Mouse (Mus musculus) megakaryocyte progenitor cell, adult 5-6 weeks (primary cell): ENCODE measurements around the gene AW146154. TPM values are rescaled to one million over a fixed set of nuclear protein-coding genes. Genes with fewer than 3 reads are reported as not detected.
"Not testable (repeated sequence)": the region's sequence is repeated elsewhere in the genome, so short reads cannot be mapped to it uniquely, and the experiment has no call there.

Experiments
- ATAC-seq: replicated peaks from 2 replicates; pipeline ENCODE4 v1.8.0; 2016; ENCODE audit warnings: mild to moderate bottlenecking, moderate TSS enrichment, inconsistent platforms; ENCODE audit not compliant: poor library complexity
- total RNA-seq, 2 experiments: library from RNA; stranded (forward) in 1 of 2; stranded (reverse) in 1 of 2; fragments of 157-497, 149-512 nt in 1 of 2; fragments of 200-1000 nt in 1 of 2; gene quantifications; 2 replicates each; pipeline versions ENCODE4 v1.2.3 to v1.2.4; 2015 to 2017

Gene AW146154
- 13.3 and 14.8 TPM in 2 replicates for total RNA-seq (2015)
- 9.2 and 15.0 TPM in 2 replicates for total RNA-seq (2017)

DNA sequence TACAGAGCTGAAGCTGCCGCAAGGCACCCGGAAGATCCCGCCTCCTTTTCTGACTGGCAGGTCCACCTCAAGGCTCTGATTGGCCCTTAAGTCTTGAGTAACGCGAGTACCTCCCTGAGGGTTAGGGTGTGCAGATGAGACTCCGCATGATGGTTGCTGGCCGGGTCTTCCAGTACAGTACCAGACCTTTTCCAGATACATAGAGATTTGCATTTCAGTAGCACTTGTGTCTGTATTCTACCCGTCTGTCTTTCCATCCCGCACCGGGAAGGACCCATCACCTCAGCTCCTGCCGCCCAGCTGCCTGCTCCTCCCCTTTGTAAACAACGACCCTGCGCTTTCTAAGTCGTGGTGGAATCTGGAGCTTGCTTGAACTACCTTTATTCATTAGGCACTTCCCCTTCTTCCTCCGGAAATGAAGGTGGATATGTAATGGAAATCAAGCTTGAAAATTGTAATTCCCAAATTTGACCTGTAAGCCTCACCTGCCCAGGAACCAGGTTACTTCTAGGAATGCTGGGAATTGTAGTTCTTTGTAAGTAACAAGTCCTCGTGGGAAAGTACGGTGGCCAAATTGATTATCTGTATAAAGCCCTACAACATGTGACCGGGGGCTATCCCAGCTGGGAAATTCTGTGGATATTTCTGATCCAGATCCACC lies at the start of gene AW146154, which contains the start of gene Gm20449:
Gene AW146154, minus strand, starts transcription at position 502 of the 661 bp plus-strand sequence.
Gene Gm20449, minus strand, starts transcription at position 29 of the 661 bp plus-strand sequence.
- ATAC-seq, result peak; percentile 91

DNA sequence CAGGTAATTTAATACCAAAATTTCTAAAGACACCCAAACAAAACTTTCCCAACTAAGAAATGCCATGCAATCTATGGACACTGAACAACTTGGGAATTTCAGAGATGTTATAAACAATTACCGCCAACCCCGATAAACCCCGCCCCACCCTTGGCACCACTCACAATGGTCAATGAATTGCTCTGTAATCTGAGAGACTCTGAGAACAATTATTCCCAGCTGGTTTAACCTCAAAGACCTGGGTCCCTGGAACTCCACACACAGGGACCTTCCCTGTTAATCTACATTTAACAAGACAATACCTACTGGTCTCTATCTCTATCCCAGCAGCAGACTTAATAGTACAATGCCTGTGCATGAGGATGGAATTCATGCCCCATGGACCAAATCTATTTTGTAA lies 13.0 kb upstream of the AW146154 start:
- ATAC-seq, result no peak

DNA sequence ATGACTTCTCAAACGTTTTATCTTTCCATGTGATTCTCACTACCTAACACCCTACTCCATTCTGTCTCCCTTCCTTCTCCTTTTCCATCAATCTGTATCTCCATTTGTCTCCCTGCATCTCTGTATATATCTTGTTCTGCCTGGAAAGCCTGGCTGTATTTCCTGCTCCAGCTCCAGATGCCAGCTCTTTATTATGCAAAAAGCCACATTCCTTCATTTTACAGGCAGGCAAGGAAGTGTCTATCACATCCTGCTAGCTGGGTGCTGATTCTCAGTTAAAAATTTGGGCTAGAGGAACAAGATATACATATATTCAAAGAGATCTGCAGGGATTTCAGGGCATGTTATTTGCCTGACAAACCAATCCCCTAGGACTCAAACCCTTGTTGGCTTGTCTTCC lies 12.5 kb upstream of the AW146154 start:
- ATAC-seq, result no peak

DNA sequence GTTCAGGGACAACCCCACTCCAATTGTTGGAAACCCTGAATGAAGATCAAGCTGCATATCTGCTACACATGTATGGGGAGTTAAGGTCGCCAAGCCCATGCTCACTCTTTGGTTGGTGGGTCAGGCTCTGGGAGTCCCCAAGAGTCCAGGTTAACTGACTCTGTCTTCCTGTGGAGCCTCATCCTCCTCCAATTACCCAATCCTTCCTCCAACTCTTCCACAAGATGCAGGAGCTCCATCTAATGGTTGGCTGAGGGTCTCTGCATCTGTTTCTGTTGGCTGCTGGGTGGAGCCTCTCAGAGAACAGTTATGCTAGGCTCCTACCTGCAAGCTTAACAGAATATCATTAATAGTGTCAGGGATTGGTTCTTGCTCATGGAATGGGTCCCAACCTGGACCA lies 2.7 kb upstream of the AW146154 start:
- no peak for ATAC-seq

DNA sequence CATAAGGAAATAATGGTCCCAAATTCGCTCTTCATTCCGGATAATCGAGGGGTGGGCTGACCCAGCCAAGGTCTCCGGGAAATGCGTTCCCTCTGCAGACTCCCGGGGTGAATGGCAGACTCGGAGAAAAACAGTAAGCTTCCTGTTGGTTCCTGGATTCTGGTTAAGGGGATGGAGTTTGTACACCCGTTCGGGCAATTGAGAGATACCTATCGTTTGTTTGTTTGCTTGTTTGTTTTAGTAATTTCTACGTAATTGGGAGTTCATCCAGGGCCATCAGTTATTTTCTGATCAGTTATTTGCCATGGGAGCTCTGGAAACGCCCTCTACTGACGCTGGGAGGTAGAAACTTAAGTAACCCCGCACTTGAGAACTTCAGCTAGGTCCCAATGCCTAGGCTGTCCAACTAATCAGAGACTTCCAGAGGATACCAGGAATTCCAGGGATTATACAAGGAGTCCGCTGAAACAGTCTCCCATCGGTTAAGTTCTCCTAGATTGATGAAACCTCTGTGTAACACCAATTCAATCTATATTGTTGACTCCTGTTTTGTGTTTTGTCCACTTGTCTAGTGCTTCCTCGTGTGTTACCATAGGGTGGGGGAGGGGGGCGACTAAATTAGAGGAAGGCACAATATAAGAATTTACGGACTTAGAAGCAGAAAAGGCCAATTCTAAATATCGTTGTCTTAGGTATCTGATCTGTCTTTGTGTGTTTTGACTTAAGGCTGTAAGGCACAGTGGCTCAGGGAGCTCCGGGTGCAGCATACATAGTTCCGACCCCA lies 653 bp upstream of the AW146154 start:
- peak; percentile 54 for ATAC-seq

DNA sequence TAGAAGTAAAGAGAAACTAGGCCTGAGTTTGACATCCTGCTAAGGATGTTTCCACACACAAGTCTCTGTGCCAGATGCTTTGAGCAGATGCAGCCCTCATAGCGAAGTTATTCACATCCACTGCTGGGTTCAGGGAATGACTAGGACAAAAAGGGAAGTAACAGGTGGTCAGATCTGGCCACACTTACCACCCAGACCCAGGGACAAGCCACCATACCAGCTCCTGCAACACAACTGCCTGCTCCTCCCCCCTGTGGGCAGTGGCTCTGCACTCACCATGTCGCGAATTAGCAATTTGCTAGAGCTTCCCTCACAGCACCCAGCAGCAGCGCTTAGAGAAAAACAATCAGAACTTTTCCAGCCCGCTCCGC lies 687 bp downstream of the AW146154 start:
- ATAC-seq, result peak; percentile 63

DNA sequence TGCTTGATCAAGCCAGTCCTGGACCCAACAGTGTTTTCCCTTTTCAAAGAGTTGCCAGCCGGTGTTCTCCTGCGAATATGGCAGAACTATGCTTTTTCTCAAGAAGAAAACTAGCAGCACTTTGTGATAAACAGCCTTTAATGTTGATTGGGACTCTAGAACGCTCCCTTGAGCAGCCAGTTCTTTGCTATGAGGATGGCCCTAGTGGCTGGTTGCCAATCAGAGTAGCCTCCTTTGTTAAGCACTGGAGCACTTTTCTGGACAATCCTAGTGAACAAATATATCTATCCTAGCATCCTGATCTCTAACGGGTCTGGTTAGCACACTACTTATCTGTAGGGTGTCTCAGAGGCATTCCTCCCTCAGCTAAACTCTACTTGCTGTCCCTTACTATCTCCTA lies 1.2 kb downstream of the AW146154 start:
- not testable (repeated sequence) for ATAC-seq

DNA sequence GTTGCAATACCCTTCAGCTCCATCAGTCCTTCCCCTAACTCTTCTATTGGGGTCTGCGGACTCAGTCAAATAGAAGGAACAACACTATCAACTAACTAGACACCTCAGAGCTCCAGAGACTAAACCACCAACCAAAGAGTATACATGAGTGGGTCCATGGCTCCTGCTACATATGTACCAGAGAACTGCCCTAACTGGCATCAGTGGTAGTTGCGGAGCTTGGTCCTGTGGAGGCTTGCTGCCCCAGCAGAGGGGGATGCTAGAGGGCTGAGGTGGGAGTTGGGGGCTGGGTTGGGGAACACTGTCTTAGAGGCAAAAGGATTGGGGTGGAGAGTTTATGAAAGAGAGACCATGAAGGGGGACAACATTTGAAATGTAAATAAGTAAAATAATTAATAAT lies 1.8 kb downstream of the AW146154 start:
- ATAC-seq, result no peak

DNA sequence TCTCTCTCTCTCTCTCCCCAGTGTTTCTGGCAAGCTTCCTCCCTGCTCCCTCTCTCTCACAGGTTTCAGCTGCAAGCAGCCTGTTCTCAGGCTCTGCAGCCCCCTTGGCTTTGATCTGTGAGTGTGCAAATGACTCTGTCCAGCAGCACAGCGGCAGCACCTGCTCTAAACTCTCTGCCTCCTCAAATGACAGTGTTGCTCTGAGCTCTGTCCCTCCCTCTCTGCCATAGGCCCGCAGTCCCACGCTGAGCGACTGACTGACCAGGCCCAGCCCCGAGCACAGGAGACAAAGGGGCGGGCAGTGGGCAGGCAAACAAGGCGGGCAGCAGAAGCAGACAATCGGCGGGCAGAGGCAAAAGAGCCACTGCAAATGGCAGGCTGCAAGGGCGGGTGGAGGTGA lies 47.8 kb downstream of the AW146154 start:
- ATAC-seq, result no peak

DNA sequence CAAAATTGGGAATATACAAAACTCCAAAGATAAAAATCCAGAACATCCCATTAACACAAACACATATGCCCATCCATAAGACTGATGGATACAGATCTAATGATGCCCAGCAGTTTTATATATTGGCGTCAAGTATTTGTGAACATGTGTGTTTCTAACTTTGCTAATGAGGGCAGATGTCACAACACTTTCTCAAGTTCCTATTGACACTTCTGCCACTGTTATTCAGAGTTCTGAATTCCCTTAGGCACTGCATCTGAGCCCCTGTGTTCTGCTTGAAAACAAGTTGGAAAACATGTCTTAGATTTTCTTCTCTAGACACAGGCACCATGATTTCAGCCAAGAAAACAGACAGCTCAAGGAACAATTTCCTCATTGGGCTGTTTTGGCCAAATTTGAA lies 51.1 kb downstream of the AW146154 start, which contains the start of gene Vmn2r57:
Gene Vmn2r57, minus strand, starts transcription at position 101 of the 400 bp plus-strand sequence.
- ATAC-seq, result not testable (repeated sequence)

Other genes starting within 250 kb of the AW146154 start
- gene AI987944, start 106.5 kb downstream of the AW146154 start, total RNA-seq (2015), result 19.7 and 20.5 TPM in 2 replicates
- 19.5 and 21.9 TPM in 2 replicates for gene AI987944, start 106.5 kb downstream of the AW146154 start, total RNA-seq (2017)
- 0.10 TPM in 1 of 2 replicates, not detected in the other for gene Vmn2r57, start 51.2 kb downstream of the AW146154 start, total RNA-seq (2015)
- gene Vmn2r57, start 51.2 kb downstream of the AW146154 start, total RNA-seq (2017), result 0.14 TPM in 1 of 2 replicates, not detected in the other
- gene Gm20449, start 473 bp downstream of the AW146154 start, total RNA-seq (2015), result not detected in 2 replicates
- not detected in 2 replicates for gene Gm20449, start 473 bp downstream of the AW146154 start, total RNA-seq (2017)
- not detected in 2 replicates for gene Gm6871, start 73.8 kb upstream of the AW146154 start, total RNA-seq (2015)
- not detected in 2 replicates for gene Gm6871, start 73.8 kb upstream of the AW146154 start, total RNA-seq (2017)
- gene 2610021A01Rik, start 99.3 kb upstream of the AW146154 start, total RNA-seq (2015), result 26.1 and 27.5 TPM in 2 replicates
- 15.1 and 18.8 TPM in 2 replicates for gene 2610021A01Rik, start 99.3 kb upstream of the AW146154 start, total RNA-seq (2017)
- gene Zfp788, start 133.3 kb upstream of the AW146154 start, total RNA-seq (2015), result 8.2 and 14.7 TPM in 2 replicates
- 4.8 and 7.6 TPM in 2 replicates for gene Zfp788, start 133.3 kb upstream of the AW146154 start, total RNA-seq (2017)